Mouse (Mus musculus): ENCODE data around the gene Gm43191.

Gm43191 gene

GRCm38 (mm10) chr3:116631459-116631858 is 49.6 kb downstream of the Gm43191 start:
- no peak for DNase-seq (ENCODE audit: low read depth, low spot score)

GRCm38 (mm10) chr3:116622641-116623040 is 58.4 kb downstream of the Gm43191 start:
- peak; percentile 96 for DNase-seq (ENCODE audit: low read depth, low spot score)

DNA sequence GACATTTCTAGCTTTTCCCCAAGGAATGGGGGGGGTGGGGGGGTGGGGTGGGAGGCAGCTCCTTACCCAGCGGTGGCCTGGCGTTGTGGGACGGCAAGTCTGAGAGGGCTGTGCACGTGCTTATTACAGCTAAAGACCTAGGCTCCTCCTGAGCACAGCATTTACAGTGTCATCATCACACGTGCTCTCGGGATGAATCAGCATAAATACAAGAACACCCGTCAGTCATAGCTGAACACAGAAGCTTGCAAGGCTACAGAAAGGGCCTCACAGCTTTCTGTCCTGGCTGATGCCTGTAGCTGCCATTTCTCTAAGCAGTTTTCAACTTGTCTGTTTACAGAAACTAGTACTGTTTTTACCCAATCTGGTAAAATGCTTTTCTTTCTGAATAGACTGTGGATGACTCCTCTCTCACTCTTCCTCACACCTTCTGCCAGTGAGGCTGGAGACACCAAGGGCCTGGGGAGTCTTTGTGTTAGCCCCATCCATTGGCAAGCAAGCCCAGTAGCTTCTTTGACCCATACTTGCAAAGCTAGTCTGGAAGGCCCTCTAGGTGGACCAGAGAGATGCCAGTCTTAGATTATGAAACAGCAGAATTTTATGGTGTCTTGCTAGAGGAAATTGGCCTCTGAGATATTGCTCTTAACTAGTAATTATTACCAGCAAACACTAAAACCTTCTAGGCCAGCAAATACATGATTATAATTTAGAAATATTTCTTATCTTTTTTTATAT is 60.3 kb downstream of the Gm43191 start:
- no peak for DNase-seq (ENCODE audit: low read depth, low spot score)

- DNase-seq (ENCODE audit: low read depth, low spot score), result no peak
Observed at GRCm38 (mm10) chr3:116618855-116619254, 62.2 kb downstream of the Gm43191 start.

DNA sequence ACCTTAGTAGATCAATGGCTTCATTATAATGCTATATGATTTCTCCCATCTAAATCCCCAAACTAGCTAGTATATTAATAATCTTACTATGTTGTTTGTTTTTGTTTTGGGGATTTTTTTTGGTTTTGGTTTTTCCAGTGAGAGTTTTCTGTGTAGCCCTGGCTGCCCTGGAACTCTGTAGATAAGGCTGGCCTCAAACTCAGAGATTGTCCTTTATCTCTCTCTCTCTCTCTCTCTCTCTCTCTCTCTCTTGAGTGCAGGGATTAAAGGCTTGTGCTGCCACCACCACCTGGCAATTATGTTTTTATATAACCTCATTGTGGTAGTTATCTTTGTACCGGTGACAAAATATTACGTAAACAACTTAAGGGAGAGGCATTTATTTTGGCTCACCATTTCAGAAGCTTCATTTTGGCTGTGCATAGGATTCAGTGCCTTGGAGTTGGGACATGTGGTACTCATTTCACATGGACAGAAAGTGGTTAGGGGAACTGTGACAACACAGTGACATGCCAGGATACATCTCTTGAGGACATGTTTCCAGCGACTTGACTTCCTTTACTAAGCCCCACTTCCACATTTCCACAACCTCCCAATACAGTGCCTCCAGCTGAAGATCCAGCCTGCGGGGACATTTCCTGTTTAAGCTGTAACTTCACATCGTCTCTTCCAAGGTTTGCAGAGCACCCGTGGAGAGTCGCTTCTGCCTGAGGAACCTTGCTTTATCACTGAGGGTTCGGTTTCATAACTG is 65.6 kb downstream of the Gm43191 start:
- no peak for DNase-seq (ENCODE audit: low read depth, low spot score)

- DNase-seq (ENCODE audit: low read depth, low spot score), result no peak
Observed at GRCm38 (mm10) chr3:116614295-116614892, 66.7 kb downstream of the Gm43191 start, which contains the start of gene Trmt13. Trmt13 (minus strand) TSS chr3:116614587.

DNA sequence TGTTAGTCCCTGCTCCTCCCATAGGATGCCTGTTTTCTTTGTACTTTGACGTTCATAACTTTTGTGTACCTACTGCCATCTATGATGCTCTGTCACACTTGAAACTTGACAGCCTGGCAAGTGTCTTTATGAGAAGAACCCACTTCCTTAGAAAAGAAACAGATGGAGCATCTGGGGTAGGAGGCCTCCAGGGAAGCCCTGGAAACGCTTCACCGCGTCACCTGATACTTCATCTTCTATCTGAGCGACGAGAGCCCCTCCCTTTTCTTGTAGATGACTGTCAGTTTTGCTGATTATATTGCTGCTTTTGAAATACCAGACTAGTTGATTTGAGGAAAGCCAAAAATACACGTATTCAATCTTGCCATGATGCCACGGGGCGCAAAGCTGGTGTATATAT is 76.5 kb downstream of the Gm43191 start:
- DNase-seq (ENCODE audit: low read depth, low spot score), result no peak

DNA sequence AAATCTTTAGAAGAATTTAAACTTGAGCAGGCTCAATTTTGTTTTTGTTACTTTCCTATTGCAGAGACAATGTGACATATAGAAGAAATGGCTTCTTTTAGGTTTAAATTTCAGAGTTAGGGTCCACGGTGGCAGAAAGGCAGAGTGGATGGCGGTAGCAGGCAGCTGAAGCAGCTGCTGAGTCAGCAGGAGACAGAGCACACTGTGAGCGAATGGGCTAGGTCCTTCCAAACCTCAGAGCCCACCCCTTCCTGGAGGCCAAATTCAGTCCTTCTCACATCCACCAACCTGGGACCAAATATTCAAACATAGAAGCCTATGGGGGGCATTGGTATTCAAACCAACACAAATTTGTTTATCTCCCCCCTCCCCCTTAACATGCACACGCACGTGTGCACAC is 79.3 kb downstream of the Gm43191 start:
- no peak for DNase-seq (ENCODE audit: low read depth, low spot score)

DNA sequence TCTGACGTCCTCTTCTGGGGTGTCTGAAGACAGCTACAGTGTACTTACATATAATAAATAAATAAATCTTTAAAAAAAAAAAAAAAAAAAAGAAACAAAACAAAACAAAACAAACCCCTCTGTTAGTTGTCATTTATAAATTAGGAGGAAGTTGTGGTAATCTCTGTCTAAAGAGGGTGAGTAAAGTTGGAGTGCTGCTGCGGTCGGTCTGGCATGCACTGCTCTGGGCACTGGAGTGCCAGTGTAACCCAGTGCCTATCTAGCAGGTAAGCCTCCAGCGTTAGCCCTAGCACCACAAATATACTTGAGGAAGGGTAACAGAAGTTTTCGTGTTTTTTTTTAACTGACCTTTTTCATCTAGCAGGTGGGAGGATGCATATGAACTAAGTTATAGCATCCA is 80.1 kb downstream of the Gm43191 start:
- DNase-seq (ENCODE audit: low read depth, low spot score), result no peak

- no peak for DNase-seq (ENCODE audit: low read depth, low spot score)
Observed at GRCm38 (mm10) chr3:116599705-116600104, 81.4 kb downstream of the Gm43191 start.

GRCm38 (mm10) chr3:116595603-116595991 is 85.5 kb downstream of the Gm43191 start:
- DNase-seq (ENCODE audit: low read depth, low spot score), result no peak

DNA sequence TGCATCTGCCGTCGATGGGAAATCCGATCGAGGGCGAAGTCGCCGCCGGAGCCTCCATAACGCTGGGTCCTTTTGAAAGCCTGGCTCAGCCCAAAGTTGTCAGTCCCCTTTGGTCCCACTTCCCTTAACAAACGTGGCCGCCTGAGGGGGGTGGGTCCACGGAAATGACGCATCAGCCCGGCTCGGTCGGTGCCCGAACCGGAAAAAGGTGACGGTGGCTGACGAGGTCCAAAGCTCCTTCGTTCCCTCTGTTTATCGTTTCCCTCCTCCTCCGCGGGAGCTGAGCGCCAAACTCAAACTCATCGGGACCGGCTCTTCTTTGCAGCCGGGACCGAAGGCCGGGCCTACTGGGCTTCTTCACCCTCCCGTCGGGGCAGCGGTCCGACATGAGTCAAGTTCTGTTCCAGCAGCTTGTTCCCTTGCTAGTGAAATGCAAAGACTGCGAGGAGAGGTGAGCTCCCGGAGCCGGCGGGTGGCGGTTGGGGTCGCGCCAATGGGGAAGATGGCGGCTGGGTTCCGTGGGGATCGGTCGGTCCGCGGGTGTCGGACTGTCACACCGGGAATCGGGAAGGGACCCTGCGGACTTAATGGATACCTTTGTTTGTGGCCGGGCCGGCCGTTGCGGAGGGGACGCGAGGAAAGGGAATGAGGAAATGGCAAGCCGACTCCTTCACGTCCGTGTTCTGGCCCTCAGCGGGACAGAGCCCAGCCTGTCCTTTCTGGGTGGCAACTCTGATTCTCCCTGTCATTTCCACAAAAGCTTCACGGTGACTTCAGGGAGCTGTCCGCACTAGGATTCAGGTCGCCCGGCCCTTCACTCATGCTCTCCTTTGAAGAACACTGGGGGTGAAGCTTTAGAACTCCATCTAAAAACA is 86.1 kb downstream of the Gm43191 start, which contains the start of gene Sass6:
Gene Sass6 (plus strand): TSS at position 255 of the 875 bp plus-strand sequence.
- peak; percentile 98 for DNase-seq (ENCODE audit: low read depth, low spot score)

GRCm38 (mm10) chr3:116594076-116594727 is 86.9 kb downstream of the Gm43191 start:
- no peak for DNase-seq (ENCODE audit: low read depth, low spot score)

All from ZHBTc4 (cell line).